Mouse (Mus musculus): ENCODE results near the gene Rnf186.
"Not testable (repeated sequence)": the region's sequence is repeated elsewhere in the genome, so short reads cannot be mapped to it uniquely, and the experiment has no call there.

DNA sequence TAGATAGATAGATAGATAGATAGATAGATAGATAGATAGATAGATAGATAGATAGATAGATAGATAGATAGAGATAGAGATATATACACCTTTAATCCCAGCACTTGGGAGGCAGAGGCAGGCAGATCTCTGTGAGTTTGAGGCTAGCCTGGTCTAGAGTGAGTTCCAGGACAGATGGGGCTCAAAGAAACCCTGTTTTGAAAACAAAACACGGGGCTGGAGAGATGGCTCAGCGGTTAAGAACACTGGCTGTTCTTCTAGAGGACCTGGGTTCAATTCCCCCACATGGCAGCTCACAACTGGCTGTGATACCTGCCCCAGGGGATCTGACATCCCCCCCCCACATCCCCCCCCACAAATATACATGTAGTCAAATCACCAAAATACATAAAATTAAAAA is 7.6 kb downstream of the Rnf186 start:
- TF ChIP-seq POLR2A (IDR thresholded peaks at IDR 0.05; ENCODE audit: borderline replicate concordance, low read depth, low read length); CTCF (IDR thresholded peaks at IDR 0.05; ENCODE audit: low read depth, low read length): not testable (repeated sequence)
